Mouse (Mus musculus) layer of hippocampus, postnatal 36 days (tissue): ENCODE results near the gene Atp6ap1l. TPM values are rescaled to one million over a fixed set of nuclear protein-coding genes. Genes with fewer than 3 reads are reported as not detected.
"Not testable (repeated sequence)": the region's sequence is repeated elsewhere in the genome, so short reads cannot be mapped to it uniquely, and the experiment has no call there.

ENCODE experiments used
- DNase-seq, 2 experiments: peaks; one replicate each; pipeline ENCODE4 v3.0.0; 2022
- total RNA-seq, 2 experiments: library from RNA; stranded (reverse); gene quantifications; 2 replicates each; pipeline ENCODE4 v1.2.3; 2021

Atp6ap1l gene
- 1 to 10 TPM; 1.9 to 2.0 TPM for total RNA-seq

DNA sequence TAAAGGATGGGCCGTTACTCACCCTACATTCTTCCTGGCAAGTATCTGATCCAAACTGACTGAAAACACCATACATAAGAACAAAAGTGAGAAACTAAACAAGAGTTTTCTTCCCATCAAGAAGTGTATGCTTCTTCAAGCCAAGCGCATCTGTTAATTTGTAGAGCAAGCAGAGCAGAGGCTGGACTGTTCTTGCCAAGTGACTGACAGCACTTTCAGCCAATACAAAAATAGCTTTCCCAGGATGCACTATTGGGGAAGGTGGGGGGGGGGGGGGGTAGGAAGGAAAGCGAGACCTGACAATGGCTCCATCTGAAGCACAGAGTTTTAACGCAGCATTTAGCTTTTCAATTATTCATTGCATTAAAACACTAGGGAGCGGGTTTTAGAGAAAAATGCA is at the start of gene Atp6ap1l:
Gene Atp6ap1l (minus strand): TSS at position 180 of the 400 bp plus-strand sequence.
- DNase-seq, result no peak

DNA sequence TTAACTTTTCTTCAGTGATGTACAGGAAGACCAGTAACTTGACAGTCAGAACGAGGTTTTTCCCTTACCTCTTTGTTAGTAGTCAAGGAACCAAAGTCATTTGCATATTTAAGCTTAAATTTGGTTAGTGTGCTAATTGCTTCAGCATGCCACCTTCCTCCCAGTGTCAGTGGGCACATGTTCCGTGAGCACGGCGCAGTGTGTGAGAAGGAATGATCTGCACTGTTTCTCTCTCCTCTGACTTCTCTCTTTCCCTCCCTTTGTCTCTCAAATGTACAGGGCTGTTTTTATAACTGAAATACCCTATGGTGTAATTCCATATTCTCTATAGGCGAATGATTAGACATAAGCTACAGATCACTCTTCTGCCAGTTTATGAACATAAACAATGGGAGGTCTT is 34.4 kb upstream of the Atp6ap1l start:
- no peak for DNase-seq

DNA sequence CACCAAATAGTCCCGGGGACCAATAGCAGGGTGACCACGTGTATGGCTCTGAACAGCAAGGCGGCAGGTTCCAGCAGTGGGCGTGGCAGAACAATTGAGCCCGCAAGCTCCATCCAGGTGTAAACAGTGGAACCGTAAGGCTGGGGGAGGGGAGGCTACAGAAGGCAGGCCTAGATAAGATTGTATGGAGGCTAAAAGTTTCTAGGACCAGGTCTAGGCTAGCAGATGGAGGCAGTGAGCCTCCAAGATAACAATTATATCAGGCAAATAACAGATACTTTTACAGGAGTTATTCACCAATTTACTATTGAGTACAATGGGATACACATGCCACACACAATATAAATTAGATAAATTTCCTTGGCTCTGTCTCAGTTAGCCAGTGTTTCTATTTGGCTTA is 34.0 kb upstream of the Atp6ap1l start:
- DNase-seq, result no peak

DNA sequence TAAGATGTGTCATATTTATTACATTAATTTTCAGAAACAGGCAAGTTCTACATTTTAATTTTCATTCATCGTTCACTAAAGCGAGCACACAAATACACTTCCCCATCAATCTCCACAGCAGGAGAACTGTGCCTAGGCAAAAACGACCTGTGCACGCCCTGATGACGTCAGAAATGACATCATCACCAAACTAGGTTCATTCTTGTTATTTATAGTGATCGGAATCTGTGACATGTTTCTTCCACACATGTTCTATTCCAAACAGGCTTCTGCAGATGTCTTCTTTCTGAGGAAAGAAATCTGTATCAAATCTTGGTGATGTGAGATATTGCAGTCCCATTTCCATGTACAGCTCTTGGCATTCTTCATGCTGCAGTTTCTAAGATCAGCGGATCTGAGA is 30.7 kb upstream of the Atp6ap1l start:
- DNase-seq, result no peak

DNA sequence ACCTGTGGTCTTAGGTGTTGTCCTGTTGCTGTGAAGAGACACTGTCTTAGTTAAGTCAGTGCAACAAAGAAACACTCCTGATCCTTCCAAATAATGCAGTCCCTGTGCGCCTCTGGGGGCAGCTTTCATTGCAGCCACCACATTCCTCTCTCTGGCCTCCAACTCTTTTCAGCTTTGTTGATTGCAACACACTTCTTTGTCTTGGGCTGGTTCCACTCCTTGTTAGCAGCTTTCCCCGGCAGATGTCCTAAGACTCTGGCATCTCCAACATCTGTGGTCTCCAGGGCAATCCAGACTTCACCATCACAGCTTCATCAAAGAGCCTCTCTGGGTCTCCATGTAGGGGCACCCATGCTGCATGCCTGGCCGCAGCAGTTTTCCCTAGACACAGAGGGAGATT is 28.1 kb upstream of the Atp6ap1l start:
- no peak for DNase-seq

DNA sequence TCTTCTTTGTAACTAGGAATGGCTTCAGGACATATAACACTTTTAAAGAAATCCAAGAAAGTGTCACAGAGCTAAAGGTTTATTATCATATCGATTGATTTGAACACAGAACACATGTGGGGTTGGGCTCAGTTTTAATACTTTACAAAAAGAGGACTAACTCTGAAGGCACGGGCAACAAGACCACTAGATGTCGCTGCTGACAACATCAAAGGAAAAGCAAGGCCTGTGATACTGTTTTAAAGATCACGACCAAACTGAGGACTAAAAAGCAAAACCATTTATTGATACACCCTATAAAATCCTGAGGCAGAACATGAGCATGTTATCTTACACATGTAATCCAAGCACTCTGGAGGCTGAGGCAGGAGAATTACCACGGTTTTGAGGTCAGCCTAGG is 24.7 kb upstream of the Atp6ap1l start:
- peak; percentile 56 to 69 for DNase-seq

DNA sequence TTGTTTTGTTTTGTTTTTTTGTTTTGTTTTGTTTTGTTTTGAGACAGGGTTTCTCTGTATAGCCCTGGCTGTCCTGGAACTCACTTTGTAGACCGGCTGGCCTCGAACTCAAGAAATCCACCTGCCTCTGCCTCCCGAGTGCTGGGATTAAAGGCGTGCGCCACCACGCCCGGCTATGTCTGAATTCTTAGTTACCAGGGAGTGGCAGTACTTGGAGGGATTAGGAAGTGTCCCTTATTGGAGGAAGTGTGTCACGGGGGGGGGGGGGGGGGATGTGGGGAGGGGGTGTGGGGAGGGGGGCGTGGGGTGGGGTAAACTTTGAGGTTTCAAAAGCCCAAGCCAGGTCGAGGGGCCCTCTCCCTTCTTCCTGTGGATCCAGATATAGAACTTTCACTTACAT is 23.1 kb upstream of the Atp6ap1l start:
- not testable (repeated sequence) for DNase-seq

DNA sequence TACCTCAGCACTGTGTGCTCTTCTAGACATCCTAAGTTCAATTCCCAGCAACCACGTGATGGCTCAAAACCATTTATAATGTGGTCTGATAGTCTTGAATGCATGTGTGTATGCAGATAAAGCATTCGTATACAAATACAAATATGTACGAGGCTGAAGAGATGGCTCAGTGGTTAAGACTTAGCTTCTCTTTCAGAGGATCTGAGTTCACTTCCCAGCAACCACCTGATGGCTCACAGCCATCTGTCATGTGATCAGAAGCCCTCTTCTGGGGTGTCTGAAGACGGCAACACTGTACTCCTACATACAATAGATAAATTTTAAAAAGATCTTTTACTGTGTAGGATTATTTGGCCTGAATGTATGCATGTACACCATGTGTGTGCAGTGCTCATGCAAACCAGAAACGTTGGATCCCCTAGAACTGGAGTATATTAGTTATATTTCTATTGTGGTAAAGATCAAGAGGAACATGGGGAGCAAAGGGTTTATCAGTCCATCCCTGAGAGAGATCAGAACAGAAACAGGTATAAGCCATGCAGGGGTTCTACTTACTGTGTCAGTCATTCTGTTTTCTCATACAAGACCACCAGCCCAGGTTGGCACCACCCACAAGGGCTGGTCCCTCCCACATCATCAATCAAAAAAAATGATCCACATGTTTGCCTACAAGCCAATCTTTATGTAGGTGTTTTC is 21.9 kb upstream of the Atp6ap1l start:
- no peak for DNase-seq

DNA sequence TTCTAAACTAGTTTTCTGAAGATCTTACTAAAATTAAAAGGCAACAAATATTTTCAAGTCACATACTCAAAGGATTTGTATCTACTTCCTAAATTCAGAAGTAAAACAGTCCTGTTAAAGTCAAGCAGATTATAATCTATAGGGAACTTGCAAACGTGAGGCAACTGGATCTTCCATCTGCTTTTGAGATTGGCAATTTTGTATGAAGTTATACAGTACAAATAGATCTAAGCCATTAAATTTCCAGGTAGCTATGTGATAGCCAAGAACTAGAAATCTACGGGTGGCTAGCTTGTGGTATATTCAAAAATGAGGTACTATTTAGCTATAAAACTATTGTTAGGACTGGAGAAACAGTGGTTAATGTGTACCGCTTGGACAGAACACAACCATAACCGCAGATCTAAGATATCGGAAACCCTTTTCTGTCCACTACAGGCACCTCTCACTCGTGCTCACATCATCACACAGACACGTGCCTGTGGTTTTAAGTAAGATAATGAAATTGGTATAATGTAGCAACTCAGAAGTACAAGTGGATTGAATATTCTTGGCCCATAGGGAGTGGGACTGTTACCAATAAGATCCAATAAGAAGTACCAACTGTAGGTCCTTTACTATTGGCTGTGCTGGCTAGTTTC is 21.1 kb upstream of the Atp6ap1l start:
- DNase-seq, result no peak

DNA sequence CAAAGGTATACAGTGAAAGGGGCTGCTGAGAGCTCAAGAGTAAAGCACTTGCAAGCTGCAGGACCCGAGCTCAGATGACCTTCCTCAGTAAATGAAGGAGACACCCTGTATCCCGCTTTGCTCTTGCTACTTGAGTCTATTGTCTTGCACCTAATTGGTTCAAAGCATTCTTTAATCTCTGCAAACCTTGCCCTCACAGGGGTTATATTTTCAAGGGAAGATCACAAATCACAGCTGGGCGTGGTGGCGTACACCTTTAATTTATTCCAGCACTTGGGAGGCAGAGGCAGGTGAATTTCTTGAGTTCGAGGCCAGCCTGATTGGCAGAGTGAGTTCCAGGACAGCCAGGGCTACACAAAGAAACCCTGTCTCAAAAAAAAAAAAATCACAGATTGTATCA is 20.0 kb upstream of the Atp6ap1l start:
- DNase-seq, result no peak

DNA sequence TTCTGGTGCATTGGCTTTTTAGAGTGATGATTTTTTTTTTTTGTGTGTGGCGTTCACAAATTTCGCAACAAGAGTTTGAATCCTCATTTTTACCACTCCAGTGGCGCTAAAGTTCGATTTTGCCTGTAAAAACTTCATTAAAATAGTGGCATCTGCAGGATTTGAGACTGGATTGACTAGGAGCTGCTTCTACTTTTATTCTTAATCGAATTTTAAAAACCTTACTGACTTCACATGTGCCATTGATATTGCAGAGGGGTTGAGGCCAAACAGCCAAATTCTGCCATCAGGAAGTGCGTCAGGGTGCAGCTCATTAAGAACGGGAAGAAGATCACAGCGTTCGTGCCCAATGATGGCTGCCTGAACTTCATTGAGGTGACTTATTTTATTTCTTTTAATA is 18.9 kb upstream of the Atp6ap1l start:
- DNase-seq, result no peak

DNA sequence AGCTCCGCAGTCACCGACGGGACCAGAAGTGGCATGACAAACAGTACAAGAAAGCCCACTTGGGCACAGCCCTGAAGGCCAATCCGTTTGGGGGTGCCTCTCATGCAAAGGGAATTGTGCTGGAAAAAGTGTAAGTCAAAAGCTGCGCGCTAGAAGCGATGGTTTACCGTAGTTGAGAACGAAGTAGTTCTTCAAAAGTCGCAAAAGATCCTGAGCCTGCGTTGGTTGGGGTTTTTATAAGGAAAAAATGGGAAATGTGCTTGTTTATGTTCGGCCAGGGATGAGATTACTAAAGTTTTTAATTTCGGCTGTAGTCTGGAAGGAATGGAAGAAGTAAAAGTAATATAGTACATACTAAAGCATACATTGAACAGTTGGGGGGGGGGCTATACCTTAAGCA is 18.5 kb upstream of the Atp6ap1l start:
- not testable (repeated sequence) for DNase-seq

DNA sequence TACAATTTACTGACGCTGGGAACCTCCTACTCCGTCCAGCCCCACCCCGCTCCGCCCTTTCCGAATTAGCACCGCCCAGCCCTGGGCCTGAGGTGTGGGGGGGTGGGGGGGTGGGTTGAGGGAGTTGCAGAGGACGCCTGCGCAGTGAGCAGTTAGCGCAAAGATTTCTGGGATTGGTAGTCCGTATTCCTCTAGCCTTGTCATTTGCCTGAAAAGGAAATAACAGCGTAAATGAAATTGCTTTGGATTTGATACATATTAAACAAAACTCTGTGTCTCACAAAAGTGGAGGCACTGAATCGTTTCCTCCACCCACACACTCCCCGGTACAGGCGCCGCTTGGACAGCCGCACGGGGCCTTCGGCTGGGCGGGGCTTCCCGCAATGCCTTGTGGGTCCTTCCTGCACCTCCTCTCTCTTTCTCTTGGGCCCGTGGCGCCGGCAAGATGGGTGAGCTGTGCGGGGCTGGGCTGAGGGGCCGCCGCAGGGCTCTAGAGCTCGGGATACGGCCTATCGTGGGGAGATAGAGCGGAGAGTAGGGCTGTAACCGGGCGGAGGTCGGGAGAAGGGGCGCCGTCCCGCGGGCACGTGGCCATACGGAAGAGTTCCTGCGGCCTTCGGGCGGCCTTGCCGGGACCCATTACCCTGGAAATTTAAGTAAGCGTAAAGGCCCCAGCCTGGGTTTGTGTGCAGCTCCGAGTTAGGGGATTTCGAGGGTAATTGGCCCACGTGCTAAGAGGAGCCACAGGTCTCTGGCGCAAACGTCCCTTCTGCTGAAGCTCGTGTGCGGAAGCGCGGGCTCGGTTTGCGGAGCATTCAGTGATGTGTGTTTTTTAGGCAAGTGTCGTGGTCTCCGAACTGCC is 17.8 kb upstream of the Atp6ap1l start, which contains the start of gene Rps23:
Gene Rps23 (plus strand): TSS at position 208 of the 862 bp plus-strand sequence.
- DNase-seq, result peak; percentile 88 to 90

DNA sequence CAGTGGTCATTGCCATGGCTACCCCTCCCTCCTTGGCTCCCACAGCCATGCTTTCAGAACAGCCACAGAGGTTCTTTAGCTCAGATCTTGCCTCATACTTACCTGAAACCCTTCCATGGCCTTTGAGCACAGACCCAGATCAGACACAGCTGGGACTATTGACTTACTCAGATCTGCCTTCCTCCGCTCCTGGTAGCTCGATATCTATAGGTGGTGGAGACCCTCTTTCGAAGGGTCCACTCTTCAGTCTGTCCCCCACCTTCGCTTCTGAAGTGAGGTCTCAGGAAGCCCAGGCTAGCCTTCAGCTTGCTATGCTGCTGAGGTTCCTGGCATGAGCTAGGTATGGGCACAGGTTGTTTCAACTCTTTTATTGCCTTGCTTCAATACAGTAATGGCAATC is 9.6 kb upstream of the Atp6ap1l start:
- DNase-seq, result no peak

DNA sequence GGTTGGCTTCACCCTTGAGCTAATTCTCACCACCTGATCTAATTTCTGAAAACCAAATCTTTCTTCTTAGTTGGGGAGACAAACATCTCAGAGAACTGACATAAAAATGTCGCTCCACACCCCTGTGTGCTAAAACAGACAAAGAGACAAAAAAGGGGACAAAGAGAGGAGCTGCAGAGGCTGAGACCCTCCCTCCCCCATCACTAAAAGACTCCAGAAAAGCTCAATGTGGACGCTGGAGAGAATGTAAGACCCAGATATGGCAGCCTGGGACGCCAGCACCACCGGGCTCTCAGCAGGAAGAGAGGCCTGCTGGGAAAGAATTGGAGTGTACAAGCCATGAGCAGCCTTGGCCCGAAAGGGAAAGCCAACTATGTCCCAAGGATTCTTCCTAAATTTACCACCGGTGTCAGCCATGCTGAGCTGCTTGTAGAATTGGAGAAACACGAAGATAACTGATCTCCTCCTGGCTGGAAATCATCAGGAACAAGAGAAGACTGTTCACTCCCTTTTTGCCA is 8.6 kb upstream of the Atp6ap1l start:
- DNase-seq, result peak in 1 of 2 experiments; percentile 12

DNA sequence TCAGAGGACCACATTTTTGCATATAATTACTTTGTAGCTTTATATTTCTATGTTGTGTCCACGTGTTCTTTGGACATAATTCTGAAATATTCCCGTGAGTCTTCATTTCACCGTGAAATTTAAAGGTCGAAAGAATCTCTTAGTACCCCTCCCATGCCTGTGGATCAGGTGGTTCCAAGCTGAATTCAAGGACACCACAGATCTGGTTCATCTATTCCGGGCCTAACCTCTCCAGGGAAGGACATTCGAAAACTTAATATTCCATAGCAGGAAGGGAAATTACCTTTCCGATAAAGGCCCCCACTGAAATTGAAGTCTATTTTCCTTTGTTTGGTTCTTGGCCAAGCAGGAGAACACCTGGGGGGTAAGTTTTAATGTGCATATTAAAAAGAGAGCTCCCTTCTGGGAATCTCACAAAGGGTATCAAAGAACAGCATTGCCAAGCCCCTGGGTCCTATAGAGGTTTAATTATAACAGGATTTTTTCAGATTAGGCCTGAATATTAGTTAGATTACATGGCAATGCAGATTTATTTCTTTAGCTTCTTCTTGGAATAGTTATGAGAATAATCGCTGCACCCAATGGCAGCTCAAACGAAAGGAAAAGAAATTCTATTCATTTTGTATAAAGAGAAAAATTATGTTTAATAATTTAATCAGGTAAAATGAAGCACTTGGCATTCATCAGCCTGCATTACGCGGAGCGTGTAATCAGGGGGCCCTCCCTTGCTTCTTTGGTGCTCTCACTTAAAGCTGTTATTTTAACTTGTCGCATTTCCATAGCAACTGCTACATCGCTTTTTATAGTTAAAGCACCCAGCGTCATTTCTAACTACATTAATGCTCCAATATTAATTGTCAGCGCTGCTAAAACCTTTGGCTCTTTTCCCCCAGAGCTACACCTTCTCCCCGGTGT is 7.9 kb upstream of the Atp6ap1l start:
- DNase-seq, result no peak

DNA sequence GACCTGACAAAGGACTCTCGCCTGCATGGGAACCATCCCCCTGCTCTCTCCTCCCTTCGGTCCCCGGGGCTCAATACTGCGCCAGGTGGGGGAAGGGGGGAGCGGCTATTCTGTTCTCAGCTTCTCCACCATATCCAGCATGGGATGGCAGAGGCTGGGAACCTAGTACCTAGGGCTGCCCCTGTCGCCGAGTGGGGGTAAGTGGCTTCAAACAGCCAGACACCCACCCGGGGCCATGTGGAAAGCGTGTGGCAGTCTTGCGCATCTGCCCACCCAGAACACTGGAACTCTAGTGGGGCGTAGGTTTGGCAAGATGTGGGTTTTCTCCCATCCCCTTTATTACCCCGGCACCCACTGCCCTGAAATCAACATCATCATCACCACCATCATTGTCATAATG is 2.2 kb upstream of the Atp6ap1l start:
- no peak for DNase-seq

DNA sequence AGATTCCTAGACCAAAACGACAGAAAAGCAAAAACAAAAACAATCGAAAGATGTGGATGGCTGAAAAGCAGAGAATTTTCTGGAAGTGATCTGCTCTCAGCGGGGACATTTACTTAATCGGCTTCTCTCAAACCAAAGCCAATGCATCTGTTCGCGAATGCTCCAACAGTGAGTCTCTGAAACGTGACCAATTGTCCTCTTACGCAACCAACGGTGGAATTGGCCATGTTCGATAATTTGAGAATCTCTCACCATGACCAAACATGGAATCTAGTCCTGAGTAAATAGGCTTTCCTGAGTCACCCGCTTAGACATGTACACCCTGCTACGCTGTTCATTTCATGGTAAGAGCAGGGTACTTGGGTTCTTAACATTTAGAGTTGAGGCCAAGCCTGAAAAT is 8.3 kb downstream of the Atp6ap1l start:
- DNase-seq, result no peak

DNA sequence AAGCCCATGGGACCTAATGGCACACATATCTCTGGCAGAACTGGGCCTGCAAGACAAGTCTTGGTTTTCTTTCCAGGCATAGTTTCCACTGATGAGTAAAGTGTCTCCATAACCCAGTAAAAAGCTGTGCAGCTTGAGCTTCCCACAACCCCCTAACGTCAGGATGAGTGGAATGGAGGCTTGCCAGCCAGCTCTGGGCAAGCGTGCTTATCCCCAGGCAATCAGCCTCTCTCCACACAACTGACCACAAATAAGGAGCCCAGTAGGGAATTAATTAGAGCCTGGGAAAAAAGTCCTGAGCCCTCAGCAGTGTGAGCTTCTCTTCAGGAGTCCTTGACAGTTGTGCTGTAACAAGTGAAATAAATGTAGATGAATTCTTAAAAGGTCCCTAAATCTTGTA is 9.1 kb downstream of the Atp6ap1l start:
- DNase-seq, result peak; percentile 27 to 34

DNA sequence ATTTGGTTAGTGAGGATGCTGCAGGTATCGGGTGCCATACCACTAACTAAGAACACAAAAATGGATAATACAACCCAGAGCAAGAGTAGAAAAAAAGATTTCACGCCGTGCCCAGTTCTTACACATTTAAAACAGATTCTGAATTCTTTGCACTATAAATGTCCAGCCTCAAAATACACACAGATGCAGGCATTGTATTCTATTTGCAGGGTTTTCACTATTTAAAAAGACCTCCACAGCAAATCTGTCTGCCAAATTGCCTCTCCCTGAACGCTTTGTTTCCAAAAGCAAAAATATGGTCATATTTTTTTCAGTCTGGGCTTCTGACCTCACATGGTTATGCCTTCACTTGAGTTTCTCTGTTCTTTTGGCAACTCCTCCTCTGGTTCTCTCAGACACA is 10.3 kb downstream of the Atp6ap1l start:
- DNase-seq, result no peak

DNA sequence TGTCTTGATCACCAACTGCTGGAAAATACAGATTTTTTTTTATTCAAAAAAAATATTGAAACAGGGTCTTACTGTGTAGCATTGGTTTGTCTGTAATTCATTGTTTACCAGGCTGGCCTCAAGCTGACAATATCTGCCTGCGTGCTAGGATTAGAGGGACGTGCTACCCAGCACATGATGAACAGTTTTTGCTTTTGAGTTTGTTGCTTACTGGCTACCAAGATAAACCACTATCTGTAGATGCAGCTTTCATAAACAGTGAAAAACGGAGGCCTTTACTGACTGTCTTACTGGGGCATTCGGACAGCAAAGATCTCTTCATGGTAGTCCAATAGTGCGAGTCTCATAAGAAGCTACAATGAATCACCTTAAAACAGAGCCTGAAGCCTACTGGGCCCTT is 15.0 kb downstream of the Atp6ap1l start:
- DNase-seq, result no peak

DNA sequence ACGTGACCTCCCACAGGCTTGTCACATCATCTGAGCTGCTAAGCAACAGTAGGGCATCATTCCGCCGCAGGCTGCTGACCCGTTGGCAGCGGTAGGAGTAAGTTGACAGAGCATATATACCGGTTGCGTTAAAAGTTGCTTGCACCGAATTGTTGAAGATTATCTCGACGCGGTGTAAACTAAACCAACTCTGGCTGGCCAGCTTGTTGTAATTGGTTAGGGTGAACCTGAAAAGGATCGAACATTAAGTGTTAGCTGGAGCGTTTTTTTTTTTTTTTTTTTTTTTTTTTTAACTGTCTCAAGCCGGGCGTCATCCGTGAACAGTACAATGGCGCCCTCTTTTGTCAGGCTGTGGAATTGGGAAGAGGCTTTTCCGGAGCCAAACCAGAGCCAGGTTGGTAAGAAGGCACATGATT is 18.6 kb downstream of the Atp6ap1l start:
- peak; percentile 60 to 66 for DNase-seq
